Mouse (Mus musculus): Measurements from ENCODE around the gene Nphp3. TPM values are rescaled to one million over a fixed set of nuclear protein-coding genes. Genes with fewer than 3 reads are reported as not detected.

Gene Nphp3
- 1 to 10 TPM; 4.0 to 8.0 TPM for total RNA-seq (2023)

DNA sequence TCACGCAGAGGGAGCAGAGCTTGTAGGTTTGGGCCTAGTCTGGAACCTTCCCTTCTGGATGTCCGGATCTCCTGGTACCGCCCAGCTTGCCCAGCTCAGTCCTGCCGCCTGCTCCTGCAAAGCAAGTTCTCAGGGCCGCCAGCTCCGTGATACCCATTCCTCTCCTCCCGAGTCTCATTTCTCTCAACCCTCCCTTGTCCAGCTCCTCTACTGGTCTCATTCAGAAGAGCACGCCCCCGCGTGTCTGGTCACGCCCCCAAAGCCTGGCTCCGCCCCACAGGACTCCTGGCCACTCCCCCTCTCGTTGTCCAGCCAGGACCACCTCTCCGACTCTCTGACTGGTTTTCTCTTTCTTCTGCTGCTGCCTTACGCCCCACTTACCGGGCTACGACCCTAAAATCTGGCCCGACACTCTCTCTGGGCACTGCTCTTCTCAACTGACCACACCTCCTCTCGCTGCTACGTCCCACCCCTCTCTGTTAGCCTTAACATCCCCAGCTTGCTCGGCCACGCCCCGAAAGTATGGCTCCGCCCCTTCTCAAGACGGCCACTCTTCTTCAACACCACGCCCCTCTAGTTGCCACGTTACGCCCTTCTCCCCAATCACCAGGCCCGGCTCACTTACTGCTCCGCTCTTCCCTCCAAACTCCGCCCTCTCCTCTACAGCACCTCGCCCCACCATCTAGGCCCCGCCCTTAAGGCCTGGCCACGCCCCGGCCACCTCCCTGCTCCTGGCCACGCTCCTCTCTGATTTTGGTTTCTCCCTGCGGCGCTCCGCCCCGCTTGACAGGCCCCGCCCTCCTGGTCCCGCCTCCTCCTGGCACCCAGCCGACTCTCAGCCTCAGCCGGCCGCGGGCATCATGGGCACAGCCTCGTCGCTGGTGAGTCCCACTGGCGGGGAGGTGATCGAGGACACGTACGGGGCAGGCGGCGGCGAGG lies at the start of gene Nphp3:
TSS of gene Nphp3 (plus strand) at position 624 of the 939 bp plus-strand sequence.

DNA sequence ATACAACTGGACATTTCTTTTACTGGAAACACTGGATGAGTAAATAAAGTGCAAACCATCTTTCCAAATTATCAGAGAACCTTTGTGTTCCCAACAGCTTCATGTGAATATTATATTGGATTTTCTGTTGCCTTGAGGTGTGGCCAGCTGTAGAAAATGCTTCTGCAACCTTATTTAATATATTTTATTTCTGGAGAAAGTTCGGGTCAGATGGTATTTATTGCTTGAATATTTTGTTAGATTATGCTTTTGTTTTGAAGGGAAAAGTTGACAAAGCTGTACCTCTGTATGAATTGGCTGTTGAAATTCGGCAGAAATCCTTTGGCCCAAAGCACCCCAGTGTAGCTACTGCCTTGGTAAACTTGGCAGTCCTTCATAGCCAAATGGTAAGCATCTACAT lies 38.0 kb downstream of the Nphp3 start, which contains the start of gene Gm28305:
TSS of gene Gm28305 (plus strand) at position 301 of the 400 bp plus-strand sequence.

DNA sequence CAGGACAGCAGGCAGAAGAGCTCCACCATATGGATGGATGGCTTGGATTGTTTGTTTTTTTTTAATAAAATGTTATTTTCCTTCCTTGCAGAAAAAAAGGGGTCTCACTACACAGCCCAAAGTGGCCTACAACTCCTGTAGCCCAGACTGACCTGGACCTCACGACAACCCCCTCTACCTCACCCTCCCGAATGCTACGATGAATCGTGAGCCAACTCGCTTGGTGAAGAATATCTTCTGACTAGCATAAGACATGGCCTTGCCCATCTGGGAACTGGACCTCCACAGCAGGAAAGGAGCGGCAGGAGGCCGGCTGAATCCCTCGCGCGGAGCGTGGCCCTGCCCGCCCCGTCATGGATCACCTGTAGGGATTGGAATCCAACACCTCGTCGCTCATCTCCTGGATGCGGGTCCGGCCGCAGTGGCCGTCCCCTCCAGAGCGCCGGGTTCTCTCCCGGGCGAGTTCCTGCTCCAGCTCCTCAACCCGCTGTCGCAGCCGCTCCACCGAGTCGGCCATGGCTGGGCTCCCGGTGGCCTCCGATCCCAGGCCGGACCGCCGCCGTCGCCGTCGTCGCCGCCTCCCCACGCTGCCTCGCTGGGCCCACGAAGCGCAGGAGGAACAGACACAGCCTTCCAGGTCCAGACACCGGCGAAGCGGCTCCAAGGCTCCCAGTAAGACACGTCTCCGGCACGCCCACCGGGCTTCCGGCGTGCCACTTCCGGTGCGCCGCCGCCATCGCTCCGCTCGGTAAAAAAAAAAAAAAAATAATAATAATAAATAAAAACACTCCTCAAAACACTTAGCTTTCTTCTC lies 60.3 kb downstream of the Nphp3 start, which contains the start of gene Uba5:
TSS of gene Uba5 (minus strand) at position 705 of the 814 bp plus-strand sequence.

DNA sequence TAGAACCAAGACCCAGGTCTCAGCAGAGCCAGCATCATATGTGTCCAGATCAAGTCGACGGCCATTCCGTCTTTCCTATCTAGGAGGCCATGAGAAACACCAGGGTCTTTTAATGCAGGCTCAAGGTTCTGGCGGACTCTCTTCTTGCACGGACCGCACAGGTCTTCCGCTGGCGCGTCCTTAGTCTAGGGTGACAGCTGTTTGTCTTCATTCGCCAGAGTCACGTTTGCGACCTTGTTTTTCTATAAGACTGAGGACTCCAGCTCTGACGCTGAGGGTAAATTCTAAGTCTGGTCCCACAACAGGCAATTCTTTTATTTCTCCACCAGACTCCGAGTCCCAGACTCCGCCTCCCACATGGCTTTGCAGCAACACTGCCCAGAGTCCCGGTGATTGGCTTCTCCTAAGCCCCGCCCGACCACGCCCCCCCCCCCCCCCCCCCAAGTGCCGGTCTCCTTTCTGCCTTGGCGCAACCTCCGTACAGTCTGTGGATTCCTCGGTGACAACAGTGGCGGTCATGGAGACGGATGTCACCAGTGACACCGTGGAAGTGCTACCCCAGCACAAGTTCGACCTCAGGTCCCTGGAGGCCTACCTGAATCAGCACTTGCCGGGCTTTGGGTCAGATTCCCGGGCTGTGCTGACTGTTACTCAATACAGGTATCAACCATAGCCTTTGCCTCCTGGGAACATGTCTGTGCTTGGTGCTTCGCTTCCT lies 61.1 kb downstream of the Nphp3 start, which contains the start of gene Acad11:
TSS of gene Acad11 (plus strand) at position 134 of the 718 bp plus-strand sequence.

Other genes starting within 250 kb of the Nphp3 start
- gene Tmem108, start 240.7 kb upstream of the Nphp3 start, total RNA-seq (2023): 1 to 10 TPM; 3.4 to 3.6 TPM
- not detected for gene Gm28305, start 38.1 kb downstream of the Nphp3 start, total RNA-seq (2023)
- gene Uba5, start 60.6 kb downstream of the Nphp3 start, total RNA-seq (2023): 10 to 100 TPM; 25.5 to 28.2 TPM
- gene Acad11, start 60.8 kb downstream of the Nphp3 start, total RNA-seq (2023): 10 to 100 TPM; 14.2 to 17.0 TPM
- gene Ackr4, start 124.4 kb downstream of the Nphp3 start, total RNA-seq (2023): not detected